Mouse (Mus musculus) forebrain, embryonic 12.5 days (tissue): ENCODE data around the gene Iqcf3. TPM values are rescaled to one million over a fixed set of nuclear protein-coding genes. Genes with fewer than 3 reads are reported as not detected.

Source experiments
- ATAC-seq: fragments of 200-750 bp; cut with Nextera tagmentation; 2 replicates; pipeline ENCODE4 v1.8.0; 2017; ENCODE audit warnings: moderate TSS enrichment; ENCODE audit not compliant: low FRiP score
- H3K27ac ChIP-seq: fragments of 300-500 bp; sonication (generic); 2 replicates; pipeline ENCODE4 v1.5.1; 2016; ENCODE audit warnings: mild to moderate bottlenecking
- H3K27me3 ChIP-seq: fragments of 300-500 bp; sonication (generic); 2 replicates; pipeline ENCODE4 v1.6.1; 2016; ENCODE audit warnings: mild to moderate bottlenecking
- H3K36me3 ChIP-seq: fragments of 300-500 bp; sonication (generic); replicated peaks from 2 replicates; pipeline ENCODE4 v1.6.1; 2016; ENCODE audit warnings: mild to moderate bottlenecking
- H3K4me1 ChIP-seq: fragments of 300-500 bp; sonication (generic); 2 replicates; pipeline ENCODE4 v1.6.1; 2016
- H3K4me2 ChIP-seq: fragments of 300-500 bp; sonication (generic); 2 replicates; pipeline ENCODE4 v1.6.1; 2016; ENCODE audit warnings: mild to moderate bottlenecking, moderate library complexity
- H3K4me3 ChIP-seq: fragments of 300-500 bp; sonication (generic); replicated peaks from 2 replicates; pipeline ENCODE4 v1.5.1; 2016; ENCODE audit warnings: mild to moderate bottlenecking
- H3K9ac ChIP-seq: fragments of 300-500 bp; sonication (generic); 2 replicates; pipeline ENCODE4 v1.6.1; 2016; ENCODE audit warnings: mild to moderate bottlenecking
- H3K9me3 ChIP-seq: fragments of 300-500 bp; sonication (generic); 2 replicates; pipeline ENCODE4 v1.6.1; 2016
- WGBS: fragments of 180-500 bp; shearing (Covaris S2); methylation state at CpG from one replicate; pipeline ENCODE4 v1.1.7; 2016; 5-methylcytosine and 5-hydroxymethylcytosine counted together
- polyA plus RNA-seq: library from polyadenylated mRNA; unstranded; fragments of >200 nt; fragmentation: Nextera tagmentation; extraction: Ambion mirVana; gene quantifications from 2 replicates; pipeline ENCODE4 v1.2.1, GENCODE M21; 2016

The Iqcf3 gene
- polyA plus RNA-seq, 1 experiment from 2014 or later: not detected

DNA sequence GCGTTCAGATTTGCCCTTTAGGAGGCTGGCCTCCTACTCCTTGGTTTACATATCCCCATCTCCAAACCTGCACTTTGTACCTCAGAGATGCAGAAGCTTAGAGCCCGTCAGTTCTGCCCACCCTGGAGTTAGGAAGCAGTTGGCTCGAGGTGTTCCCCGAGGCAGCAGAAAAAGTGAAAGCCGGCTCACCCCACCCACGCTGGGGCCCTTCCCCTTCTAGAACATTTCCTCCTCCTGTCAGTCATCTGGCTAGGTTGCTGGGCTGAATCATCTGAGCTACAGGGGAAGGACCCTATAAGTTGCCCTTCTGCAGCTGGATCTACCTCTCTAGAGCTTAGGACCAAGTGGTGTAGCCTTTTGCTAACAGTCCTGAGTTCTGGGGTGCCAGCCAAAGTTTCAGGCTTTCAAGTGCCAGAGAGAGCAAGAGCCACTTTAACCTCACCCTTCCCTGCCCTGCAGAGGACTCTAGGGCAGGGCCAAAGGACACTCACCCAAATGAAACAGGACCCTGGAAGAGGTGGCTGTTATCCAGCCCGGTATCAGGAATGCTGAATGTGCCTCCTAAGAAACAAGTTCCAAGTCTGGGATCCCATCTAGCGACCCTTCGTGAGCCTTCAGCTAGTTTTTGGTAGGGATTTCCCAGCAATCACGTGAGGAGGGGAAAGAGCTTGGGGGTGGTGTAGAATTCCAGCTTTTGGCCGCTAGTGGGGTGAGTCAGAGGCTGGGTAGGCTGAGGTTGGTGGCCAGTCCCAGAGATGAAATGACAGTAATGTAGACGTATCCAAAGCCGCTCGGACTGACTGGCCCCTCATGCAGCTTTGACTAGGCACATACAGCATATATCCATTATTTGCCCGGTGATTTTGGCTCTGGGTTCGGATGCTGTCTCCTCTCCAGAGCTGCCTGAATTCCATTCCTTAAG is 85.2 kb downstream of the Iqcf3 start:
- no peak overlapping the region for H3K27ac ChIP-seq
- peaks cover 13% of the 10 kb centered on the region for H3K36me3 ChIP-seq
- ATAC-seq: peak; percentile 61
- H3K4me2 ChIP-seq: peak overlapping the region; percentile 31
- WGBS: 41% methylated on average over 16 of the region's 16 CpGs
- no peaks in the 10 kb centered on the region for H3K9me3 ChIP-seq
- H3K4me1 ChIP-seq: peaks cover 42% of the 10 kb centered on the region
- H3K4me3 ChIP-seq: 0 out of 2 replicates have a peak overlapping the region, but pooled peaks have one; percentile 73
- peaks cover 14% of the 10 kb centered on the region; the same call in 1 of the 2 replicates for H3K27me3 ChIP-seq
- H3K9ac ChIP-seq: 0 out of 2 replicates have a peak overlapping the region, but pooled peaks have one; percentile 13

- Histone ChIP-seq H3K9ac (peak within 1 kb of the TSS; percentile 45; the same call in 1 of the 2 replicates), H3K4me3 (peak within 1 kb of the TSS; percentile 73; the same call in 1 of the 2 replicates), H3K36me3 (peaks cover 7% of the 10 kb centered on the region), H3K27me3 (peaks cover 14% of the 10 kb centered on the region; the same call in 1 of the 2 replicates), H3K4me2 (peak within 1 kb of the TSS; percentile 31), H3K9me3 (no peaks in the 10 kb centered on the region), H3K4me1 (peaks cover 42% of the 10 kb centered on the region), H3K27ac (no peak within 1 kb of the TSS)
- ATAC-seq: no peak
- WGBS: 88% methylated on average over 10 of the region's 10 CpGs
Observed at GRCm38 (mm10) chr9:106475663-106476001, 85.8 kb downstream of the Iqcf3 start, which contains the start of gene Rrp9. Rrp9 (plus strand) TSS chr9:106475963.

GRCm38 (mm10) chr9:106475046-106475445 is 86.4 kb downstream of the Iqcf3 start:
- Histone ChIP-seq H3K27ac (no peak overlapping the region), H3K9me3 (no peaks in the 10 kb centered on the region), H3K27me3 (peaks cover 14% of the 10 kb centered on the region; the same call in 1 of the 2 replicates), H3K9ac (peak overlapping the region; percentile 45; the same call in 1 of the 2 replicates), H3K36me3 (peaks cover 3% of the 10 kb centered on the region; the same call in 1 of the 2 replicates), H3K4me1 (peaks cover 42% of the 10 kb centered on the region), H3K4me2 (no peak overlapping the region), H3K4me3 (no peak overlapping the region; the same call in 1 of the 2 replicates)
- 70% methylated on average over 7 of the region's 7 CpGs for WGBS
- ATAC-seq: no peak

- H3K36me3 ChIP-seq: no peaks in the 10 kb centered on the region
- peak overlapping the region; percentile 8; the same call in 1 of the 2 replicates for H3K4me2 ChIP-seq
- H3K9ac ChIP-seq: peak overlapping the region; percentile 45; the same call in 1 of the 2 replicates
- H3K4me3 ChIP-seq: no peak overlapping the region; the same call in 1 of the 2 replicates
- no peaks in the 10 kb centered on the region for H3K9me3 ChIP-seq
- peaks cover 42% of the 10 kb centered on the region for H3K4me1 ChIP-seq
- H3K27ac ChIP-seq: no peak overlapping the region
- ATAC-seq: peak; percentile 15; the same call in 1 of the 2 replicates
- 1% methylated on average over 6 of the region's 6 CpGs for WGBS
- peaks cover 14% of the 10 kb centered on the region; the same call in 1 of the 2 replicates for H3K27me3 ChIP-seq
Observed at GRCm38 (mm10) chr9:106474456-106474855, 87.0 kb downstream of the Iqcf3 start.

GRCm38 (mm10) chr9:106473753-106474105 is 87.7 kb downstream of the Iqcf3 start:
- H3K27ac ChIP-seq: no peak overlapping the region
- peaks cover 14% of the 10 kb centered on the region; the same call in 1 of the 2 replicates for H3K27me3 ChIP-seq
- no peak overlapping the region for H3K9ac ChIP-seq
- H3K4me3 ChIP-seq: no peak overlapping the region
- H3K36me3 ChIP-seq: no peaks in the 10 kb centered on the region
- ATAC-seq: no peak
- peaks cover 42% of the 10 kb centered on the region for H3K4me1 ChIP-seq
- 74% methylated on average over 5 of the region's 5 CpGs for WGBS
- no peaks in the 10 kb centered on the region for H3K9me3 ChIP-seq
- H3K4me2 ChIP-seq: no peak overlapping the region

DNA sequence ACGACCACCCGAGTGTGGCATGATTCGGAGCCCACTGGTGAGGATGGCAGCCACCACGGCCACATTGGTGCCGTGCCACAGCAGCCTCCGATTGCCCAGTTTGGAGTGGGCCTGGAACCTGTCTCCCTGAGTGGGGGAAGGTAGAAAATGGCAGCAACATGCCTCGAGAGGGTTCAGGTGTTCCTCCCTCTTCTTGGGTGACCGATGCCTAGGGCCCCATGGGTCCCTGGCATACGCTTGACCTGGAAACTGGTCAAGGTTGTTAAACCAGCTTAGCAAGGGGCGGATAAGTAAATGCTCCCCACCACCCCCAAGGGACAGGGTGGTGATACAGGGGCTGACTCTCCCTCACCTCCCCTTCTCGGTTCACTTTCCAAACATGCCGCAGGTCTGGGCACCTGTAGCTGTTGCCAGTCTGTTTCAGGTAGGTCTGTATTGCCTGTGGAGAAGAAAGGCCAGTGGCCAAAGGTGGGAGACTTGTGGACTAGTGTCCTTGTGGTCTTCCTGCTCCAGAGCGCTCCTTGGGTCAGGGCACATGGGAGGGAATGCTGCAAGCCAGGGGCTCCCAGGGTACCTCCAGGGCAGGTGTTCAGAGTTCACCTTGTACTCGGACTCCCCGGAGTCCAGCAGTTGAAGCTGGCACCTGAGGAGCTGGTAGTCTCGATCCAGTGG is 88.2 kb downstream of the Iqcf3 start:
- Histone ChIP-seq H3K27me3 (peaks cover 14% of the 10 kb centered on the region; the same call in 1 of the 2 replicates), H3K4me2 (no peak overlapping the region), H3K9ac (no peak overlapping the region), H3K36me3 (no peaks in the 10 kb centered on the region), H3K4me1 (peaks cover 40% of the 10 kb centered on the region), H3K27ac (no peak overlapping the region), H3K9me3 (no peaks in the 10 kb centered on the region), H3K4me3 (no peak overlapping the region)
- 88% methylated on average over 16 of the region's 16 CpGs for WGBS
- ATAC-seq: no peak

- Histone ChIP-seq H3K9me3 (no peaks in the 10 kb centered on the region), H3K4me3 (no peak overlapping the region), H3K27me3 (peaks cover 14% of the 10 kb centered on the region; the same call in 1 of the 2 replicates), H3K27ac (no peak overlapping the region), H3K36me3 (no peaks in the 10 kb centered on the region), H3K4me1 (peaks cover 32% of the 10 kb centered on the region), H3K4me2 (no peak overlapping the region), H3K9ac (no peak overlapping the region)
- ATAC-seq: no peak
- WGBS: 73% methylated on average over 4 of the region's 4 CpGs
Observed at GRCm38 (mm10) chr9:106472321-106472720, 89.1 kb downstream of the Iqcf3 start.

DNA sequence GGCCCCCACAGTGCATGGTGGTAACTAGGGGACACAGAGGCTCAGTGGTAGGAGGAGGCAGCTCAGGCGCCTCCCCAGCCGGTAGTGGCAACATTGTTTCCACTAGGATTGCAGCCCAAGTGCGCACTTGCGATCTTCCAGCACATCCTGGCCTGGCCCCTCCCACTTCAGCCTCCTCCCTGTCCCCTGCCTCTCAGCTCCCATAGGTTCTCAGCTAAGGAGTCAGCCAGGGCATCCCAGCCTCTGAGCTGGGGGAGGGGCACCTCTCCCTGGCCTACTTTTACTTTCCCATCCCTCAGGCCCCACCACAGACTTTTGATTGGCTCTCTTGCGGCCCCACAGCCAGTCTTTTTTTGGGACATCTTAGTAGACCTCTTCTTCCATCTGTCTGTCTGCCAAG is 89.5 kb downstream of the Iqcf3 start:
- Histone ChIP-seq H3K9me3 (no peaks in the 10 kb centered on the region), H3K27me3 (peaks cover 14% of the 10 kb centered on the region; the same call in 1 of the 2 replicates), H3K4me2 (no peak overlapping the region), H3K27ac (no peak overlapping the region), H3K4me3 (no peak overlapping the region), H3K9ac (no peak overlapping the region; the same call in 1 of the 2 replicates), H3K36me3 (no peaks in the 10 kb centered on the region), H3K4me1 (peaks cover 32% of the 10 kb centered on the region)
- WGBS: 22% methylated on average over 5 of the region's 5 CpGs
- ATAC-seq: no peak

DNA sequence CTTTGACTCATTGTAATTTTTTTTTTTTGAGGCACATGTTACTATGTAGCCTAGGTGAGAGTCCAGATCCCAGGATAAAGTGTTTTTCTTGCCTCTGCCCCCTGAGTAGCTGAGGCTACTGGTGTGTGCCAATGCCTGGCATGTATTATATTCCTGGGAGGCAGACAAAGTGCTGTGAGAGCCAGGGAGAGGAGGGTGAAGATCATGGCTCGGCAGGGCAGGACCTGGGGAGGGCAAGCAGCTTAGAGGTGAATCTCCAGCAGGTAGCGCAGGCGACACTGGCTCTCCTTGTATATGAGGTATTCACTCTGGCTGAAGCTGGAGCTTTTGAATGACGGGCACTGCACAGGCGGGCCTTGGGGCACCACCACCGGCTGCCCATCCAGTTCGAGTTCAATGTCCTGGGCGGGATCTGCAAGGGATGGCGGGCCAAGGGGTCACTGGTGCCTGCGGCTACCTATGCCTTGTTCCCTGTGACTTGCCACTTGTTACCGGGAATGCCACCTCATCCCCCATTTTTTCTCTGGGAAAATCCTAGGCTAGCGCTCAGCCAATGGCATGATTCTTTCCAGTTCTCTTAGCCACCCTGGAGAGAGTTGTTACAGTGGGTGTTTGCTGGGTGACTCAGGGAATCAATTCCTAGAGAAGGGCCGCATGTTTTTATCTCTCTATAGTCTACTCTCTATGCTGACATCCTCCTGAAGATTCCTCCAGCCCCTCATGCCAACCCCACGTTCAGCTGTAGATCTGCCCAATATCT is 90.3 kb downstream of the Iqcf3 start:
- WGBS: 67% methylated on average over 14 of the region's 14 CpGs
- no peak overlapping the region for H3K4me2 ChIP-seq
- H3K4me3 ChIP-seq: no peak overlapping the region
- H3K9me3 ChIP-seq: no peaks in the 10 kb centered on the region
- ATAC-seq: no peak
- H3K4me1 ChIP-seq: peaks cover 27% of the 10 kb centered on the region
- peaks cover 14% of the 10 kb centered on the region; the same call in 1 of the 2 replicates for H3K27me3 ChIP-seq
- no peak overlapping the region; the same call in 1 of the 2 replicates for H3K9ac ChIP-seq
- no peak overlapping the region for H3K27ac ChIP-seq
- H3K36me3 ChIP-seq: no peaks in the 10 kb centered on the region

DNA sequence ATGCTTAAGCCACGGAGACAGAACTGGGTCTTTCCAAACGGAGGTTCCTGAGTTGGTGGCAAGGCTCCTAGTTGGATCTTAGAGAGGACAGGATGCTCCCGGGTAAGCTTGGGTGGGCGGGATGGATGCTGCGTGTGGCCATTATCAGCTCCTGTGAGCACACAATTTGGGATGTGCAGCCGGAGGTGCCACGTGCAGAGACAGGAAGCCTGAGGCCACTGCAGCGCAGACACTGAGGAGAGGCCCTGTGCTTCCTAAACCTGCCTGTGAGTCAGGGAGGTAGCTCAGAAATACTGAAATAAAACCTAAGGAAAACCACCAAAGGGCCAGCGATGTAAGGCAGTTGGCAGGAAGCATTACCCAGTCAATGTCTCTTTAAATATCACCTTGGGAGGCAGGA is 91.7 kb downstream of the Iqcf3 start:
- Histone ChIP-seq H3K9ac (no peak overlapping the region), H3K4me3 (no peak overlapping the region), H3K4me1 (peaks cover 33% of the 10 kb centered on the region), H3K4me2 (no peak overlapping the region), H3K9me3 (no peaks in the 10 kb centered on the region), H3K27ac (no peak overlapping the region), H3K27me3 (peaks cover 16% of the 10 kb centered on the region; the same call in 1 of the 2 replicates), H3K36me3 (peaks cover 7% of the 10 kb centered on the region)
- ATAC-seq: no peak
- WGBS: 72% methylated on average over 9 of the region's 9 CpGs

GRCm38 (mm10) chr9:106469317-106469716 is 92.1 kb downstream of the Iqcf3 start:
- Histone ChIP-seq H3K4me3 (no peak overlapping the region), H3K4me2 (no peak overlapping the region), H3K27ac (no peak overlapping the region), H3K9me3 (no peaks in the 10 kb centered on the region), H3K36me3 (peaks cover 10% of the 10 kb centered on the region), H3K4me1 (peaks cover 33% of the 10 kb centered on the region), H3K27me3 (peaks cover 16% of the 10 kb centered on the region; the same call in 1 of the 2 replicates), H3K9ac (no peak overlapping the region)
- no peak for ATAC-seq
- 86% methylated on average over 6 of the region's 6 CpGs for WGBS
